Mouse (Mus musculus) left cerebral cortex, adult 9 months (tissue): ENCODE measurements at regions not wholly inside any gene's neighbourhood (a gene's known extent, or its start where the extent isn't known, plus 50 kb on each side); places are given as distances from the start of the nearest gene placed in this dataset.

Experiments used
- DNase-seq, 2 experiments: peaks; one replicate each; pipeline ENCODE4 v3.0.0; 2022; ENCODE audit warnings: low spot score in 2 of 2

DNA sequence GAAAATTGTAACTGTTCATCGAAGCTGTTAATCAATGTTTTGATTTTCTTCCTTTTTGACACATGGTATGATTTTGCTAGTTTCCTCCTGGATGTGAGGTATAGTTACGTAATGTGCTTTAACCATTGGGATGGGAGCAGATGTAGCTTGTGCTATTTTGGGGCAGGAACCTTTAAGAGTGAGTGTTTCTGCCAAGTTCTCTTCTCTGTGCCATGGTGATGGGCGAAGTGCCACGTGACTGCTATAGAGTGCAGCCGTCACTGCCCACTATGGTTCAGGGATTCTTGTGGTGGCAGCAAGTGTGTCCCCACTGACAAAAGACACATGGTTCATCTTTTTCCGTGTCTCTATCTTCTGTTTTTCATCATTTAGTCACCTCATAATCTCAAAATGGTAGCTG lies 4882.6 kb downstream of the 9330182O14Rik start:
- peak; percentile 16 to 75 for DNase-seq

DNA sequence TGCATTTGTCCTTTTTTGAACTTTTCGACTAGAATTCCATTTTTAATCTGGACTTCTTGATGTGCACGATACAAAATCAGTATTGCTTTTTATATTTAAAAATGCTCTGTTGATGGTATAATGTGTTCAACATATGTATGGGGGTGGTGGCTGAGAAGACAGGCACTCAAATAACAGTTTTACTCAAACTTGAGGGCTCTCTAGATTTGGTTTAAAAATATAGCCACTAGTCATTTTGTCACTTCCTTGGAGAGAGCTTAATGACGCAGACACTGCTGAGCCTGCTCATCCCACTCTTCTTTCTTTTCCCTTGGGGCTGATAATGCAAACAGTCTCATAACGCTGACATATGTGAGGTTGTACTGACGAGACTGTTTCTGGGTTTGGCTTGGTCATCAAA lies 4883.9 kb downstream of the 9330182O14Rik start:
- peak; percentile 58 to 59 for DNase-seq

DNA sequence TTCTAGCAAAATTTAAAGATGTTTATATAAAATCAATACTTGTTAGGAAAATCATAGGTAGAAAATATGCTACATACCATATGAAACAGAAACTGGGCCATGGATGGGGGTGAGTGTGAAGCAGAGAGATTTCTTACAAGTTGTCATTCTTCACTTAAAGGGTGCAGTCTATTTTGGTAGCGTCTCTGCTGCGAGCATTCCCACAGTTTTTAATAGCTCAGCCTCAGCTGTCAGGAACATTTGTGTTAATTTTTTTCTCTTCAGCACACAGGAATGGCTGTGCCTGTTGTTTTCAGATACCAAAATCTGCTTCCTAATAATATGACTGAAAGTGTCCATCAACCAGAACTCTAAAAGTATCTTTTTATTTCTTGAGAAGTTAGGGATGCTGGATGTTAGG lies 4887.6 kb downstream of the 9330182O14Rik start:
- peak; percentile 42 to 57 for DNase-seq
